Mouse (Mus musculus): Measurements from ENCODE around the gene Pex14. TPM values are rescaled to one million over a fixed set of nuclear protein-coding genes. Genes with fewer than 3 reads are reported as not detected.
A peak's percentile ranks its signal among the peaks of the same experiment; 100 is the strongest.
"Not testable (repeated sequence)": the region's sequence is repeated elsewhere in the genome, so short reads cannot be mapped to it uniquely, and the experiment has no call there.

Gene Pex14
- total RNA-seq (2021): 10 to 100 TPM; 67.9 to 74.0 TPM
- long read RNA-seq, experiment 1, transcript Pex14-201 (9 exons, 2,006 nt): major isoform, 163 of 214 reads
- long read RNA-seq, experiment 1, partial matches to known transcripts: 15 of 214 reads
- long read RNA-seq, experiment 1, other reads (novel, unspliced or antisense): 36 of 214 reads
- long read RNA-seq, experiment 2, transcript Pex14-201 (9 exons, 2,006 nt): major isoform, 120 of 149 reads
- long read RNA-seq, experiment 2, partial matches to known transcripts: 9 of 149 reads
- long read RNA-seq, experiment 2, other reads (novel, unspliced or antisense): 19 of 149 reads

- DNase-seq: peak; percentile 93
Observed at GRCm38 (mm10) chr4:149099369-149100017, at the start of gene Pex14. Gene Pex14 (minus strand): TSS chr4:149099876.

GRCm38 (mm10) chr4:149149196-149149595 lies 49.5 kb upstream of the Pex14 start:
- DNase-seq: no peak

- no peak for DNase-seq
Observed at GRCm38 (mm10) chr4:149148084-149148483, 48.4 kb upstream of the Pex14 start.

GRCm38 (mm10) chr4:149147528-149147927 lies 47.9 kb upstream of the Pex14 start:
- no peak for DNase-seq

- no peak for DNase-seq
Observed at GRCm38 (mm10) chr4:149145151-149145550, 45.5 kb upstream of the Pex14 start.

GRCm38 (mm10) chr4:149144459-149144858 lies 44.8 kb upstream of the Pex14 start:
- peak; percentile 88 for DNase-seq

- DNase-seq: no peak
Observed at GRCm38 (mm10) chr4:149143594-149143993, 43.9 kb upstream of the Pex14 start.

GRCm38 (mm10) chr4:149138515-149138914 lies 38.8 kb upstream of the Pex14 start:
- no peak for DNase-seq

- DNase-seq: peak; percentile 94
Observed at GRCm38 (mm10) chr4:149136982-149137770, 37.5 kb upstream of the Pex14 start, which contains the start of gene Cenps. Gene Cenps (minus strand): TSS chr4:149137629.

- DNase-seq: no peak
Observed at GRCm38 (mm10) chr4:149136116-149136850, 36.6 kb upstream of the Pex14 start.

GRCm38 (mm10) chr4:149133395-149133794 lies 33.7 kb upstream of the Pex14 start:
- no peak for DNase-seq

GRCm38 (mm10) chr4:149131789-149132565 lies 32.3 kb upstream of the Pex14 start:
- DNase-seq: no peak

- no peak for DNase-seq
Observed at GRCm38 (mm10) chr4:149131021-149131752, 31.5 kb upstream of the Pex14 start.

GRCm38 (mm10) chr4:149128467-149128866 lies 28.8 kb upstream of the Pex14 start:
- DNase-seq: no peak

GRCm38 (mm10) chr4:149126663-149127062 lies 27.0 kb upstream of the Pex14 start, which contains the start of gene Cort:
Gene Cort (minus strand): TSS chr4:149126763.
- no peak for DNase-seq

GRCm38 (mm10) chr4:149126115-149126509 lies 26.4 kb upstream of the Pex14 start:
- DNase-seq: no peak

- no peak for DNase-seq
Observed at GRCm38 (mm10) chr4:149125341-149126114, 25.9 kb upstream of the Pex14 start.

GRCm38 (mm10) chr4:149123432-149123831 lies 23.8 kb upstream of the Pex14 start:
- DNase-seq: no peak

GRCm38 (mm10) chr4:149119978-149120562 lies 20.4 kb upstream of the Pex14 start:
- DNase-seq: not testable (repeated sequence)

Measured in adrenal gland, postnatal 10 days (tissue).